Mouse (Mus musculus): ENCODE results near the gene Cspg5.

DNA sequence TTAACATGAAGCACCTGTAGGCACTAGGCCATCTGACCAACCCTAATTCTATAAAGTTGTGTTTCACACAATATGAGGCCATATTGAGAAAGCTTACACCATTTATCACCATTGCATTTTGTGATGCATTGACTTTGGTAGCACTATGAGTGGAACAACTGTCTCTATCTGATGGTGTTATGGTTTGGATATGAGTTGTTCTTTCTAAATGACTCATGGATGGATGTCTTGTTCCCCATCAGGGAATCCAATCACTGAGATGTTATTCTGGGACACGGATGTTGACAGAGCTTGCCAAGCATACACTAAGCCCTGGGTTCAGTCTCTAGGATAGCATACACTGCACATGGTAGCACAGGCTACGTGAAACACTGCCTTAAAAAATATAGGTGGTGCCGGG, 28.7 kb downstream of the Cspg5 start:
- TF ChIP-seq CTCF (IDR thresholded peaks at IDR 0.05), result no peak
- no peak for TF ChIP-seq EP300 (IDR thresholded peaks at IDR 0.05)
